Mouse (Mus musculus) heart, embryonic 11.5 days (tissue): ENCODE results near the gene Mbtd1. TPM values are rescaled to one million over a fixed set of nuclear protein-coding genes. Genes with fewer than 3 reads are reported as not detected.

Experiments
- ATAC-seq: fragments of 200-750 bp; cut with Nextera tagmentation; replicated peaks from 2 replicates; pipeline ENCODE4 v1.8.0; 2017; ENCODE audit warnings: moderate library complexity; ENCODE audit not compliant: insufficient number of reproducible peaks, low FRiP score, low TSS enrichment
- H3K27ac ChIP-seq: fragments of 300-500 bp; sonication (generic); 2 replicates; pipeline ENCODE4 v1.5.1; 2014; ENCODE audit warnings: mild to moderate bottlenecking, low read depth, low read length
- H3K27me3 ChIP-seq: fragments of 300-500 bp; sonication (generic); 2 replicates; pipeline ENCODE4 v1.6.1; 2014; ENCODE audit warnings: mild to moderate bottlenecking, low read length, mixed read lengths; ENCODE audit not compliant: control insufficient read depth, insufficient read depth
- H3K36me3 ChIP-seq: fragments of 300-500 bp; sonication (generic); 2 replicates; pipeline ENCODE4 v1.6.1; 2014; ENCODE audit warnings: mild to moderate bottlenecking, low read length, moderate library complexity, mixed read lengths; ENCODE audit not compliant: control insufficient read depth, insufficient read depth
- H3K4me1 ChIP-seq: fragments of 300-500 bp; sonication (generic); 2 replicates; pipeline ENCODE4 v1.6.1; 2014; ENCODE audit warnings: low read length; ENCODE audit not compliant: control insufficient read depth, insufficient read depth
- H3K4me2 ChIP-seq: fragments of 300-500 bp; sonication (generic); 2 replicates; pipeline ENCODE4 v1.6.1; 2014; ENCODE audit warnings: mild to moderate bottlenecking, moderate library complexity
- H3K4me3 ChIP-seq: fragments of 300-500 bp; sonication (generic); 2 replicates; pipeline ENCODE4 v1.5.1; 2014; ENCODE audit warnings: low read depth, low read length
- H3K9ac ChIP-seq: fragments of 300-500 bp; sonication (generic); 2 replicates; pipeline ENCODE4 v1.6.1; 2014; ENCODE audit warnings: mild to moderate bottlenecking, low read depth, low read length, moderate library complexity
- H3K9me3 ChIP-seq: fragments of 300-500 bp; sonication (generic); replicated peaks from 2 replicates; pipeline ENCODE4 v1.6.1; 2016; ENCODE audit warnings: low read length; ENCODE audit not compliant: control insufficient read depth
- WGBS: fragments of 180-500 bp; shearing (Covaris S2); extraction: QIAGEN DNeasy Blood & Tissue Kit; methylation state at CpG from one replicate; pipeline ENCODE4 v1.1.7; 2014; ENCODE audit not compliant: insufficient replicate concordance; 5-methylcytosine and 5-hydroxymethylcytosine counted together
- polyA plus RNA-seq: library from polyadenylated mRNA; unstranded; fragments of >200 nt; fragmentation: Nextera tagmentation; extraction: Ambion mirVana; gene quantifications from 2 replicates; pipeline ENCODE4 v1.2.1, GENCODE M21; 2014

Gene Mbtd1
- polyA plus RNA-seq, 1 experiment from 2014 or later = 19.7 TPM

GRCm38 (mm10) chr11:93968005-93968847 lies 82.6 kb downstream of the Mbtd1 start, which contains the start of the genes Gm20390 and Nme1:
Gene Gm20390 (minus strand): TSS chr11:93968293.
Gene Nme1 (minus strand): TSS chr11:93968521.
- under 1% methylated on average over 40 of the region's 40 CpGs for WGBS
- peak; percentile 93 for ATAC-seq
- H3K36me3 ChIP-seq = peaks cover 10% of the 10 kb centered on the region

GRCm38 (mm10) chr11:93968848-93969128 lies 83.1 kb downstream of the Mbtd1 start:
- no peak overlapping the region for H3K27ac ChIP-seq
- peaks cover 10% of the 10 kb centered on the region for H3K36me3 ChIP-seq
- peak overlapping the region; percentile 69 for H3K4me3 ChIP-seq
- H3K9ac ChIP-seq = peak overlapping the region; percentile 58; the same call in 1 of the 2 replicates
- peaks cover 3% of the 10 kb centered on the region; the same call in 1 of the 2 replicates for H3K4me1 ChIP-seq
- H3K4me2 ChIP-seq = peak overlapping the region; percentile 52
- H3K27me3 ChIP-seq = no peaks in the 10 kb centered on the region
- 45% methylated on average over 6 of the region's 6 CpGs for WGBS
- no peak for ATAC-seq
- no peaks in the 10 kb centered on the region for H3K9me3 ChIP-seq

More at GRCm38 (mm10) chr11:93968005-93968847, 82.6 kb downstream of the Mbtd1 start, which contains the start of the genes Gm20390 and Nme1:
- H3K9me3 ChIP-seq = no peaks in the 10 kb centered on the region
- H3K4me3 ChIP-seq = peak within 1 kb of the TSS; percentile 69
- H3K4me1 ChIP-seq = peaks cover 3% of the 10 kb centered on the region; the same call in 1 of the 2 replicates
- H3K4me2 ChIP-seq = peak within 1 kb of the TSS; percentile 80
- H3K9ac ChIP-seq = peak within 1 kb of the TSS; percentile 80
- H3K27ac ChIP-seq = peak within 1 kb of the TSS; percentile 60; the same call in 1 of the 2 replicates
- H3K27me3 ChIP-seq = no peaks in the 10 kb centered on the region

- WGBS = 91% methylated on average over 6 of the region's 6 CpGs
- Histone ChIP-seq H3K27ac (no peak overlapping the region), H3K4me1 (peaks cover 3% of the 10 kb centered on the region; the same call in 1 of the 2 replicates), H3K9ac (no peak overlapping the region), H3K9me3 (no peaks in the 10 kb centered on the region), H3K27me3 (no peaks in the 10 kb centered on the region), H3K36me3 (peaks cover 10% of the 10 kb centered on the region), H3K4me3 (no peak overlapping the region), H3K4me2 (peak overlapping the region; percentile 52; the same call in 1 of the 2 replicates)
- ATAC-seq = no peak
These were observed 83.5 kb downstream of the Mbtd1 start for GRCm38 (mm10) chr11:93969171-93969570.

- no peak overlapping the region for H3K4me3 ChIP-seq
- no peaks in the 10 kb centered on the region for H3K27me3 ChIP-seq
- 70% methylated on average over 1 of the region's 1 CpGs for WGBS
- no peak overlapping the region for H3K27ac ChIP-seq
- ATAC-seq = no peak
- H3K36me3 ChIP-seq = peaks cover 8% of the 10 kb centered on the region
- no peak overlapping the region for H3K9ac ChIP-seq
- peaks cover 3% of the 10 kb centered on the region; the same call in 1 of the 2 replicates for H3K4me1 ChIP-seq
- H3K4me2 ChIP-seq = no peak overlapping the region
- no peaks in the 10 kb centered on the region for H3K9me3 ChIP-seq
These were observed 84.1 kb downstream of the Mbtd1 start for GRCm38 (mm10) chr11:93969799-93970198.

GRCm38 (mm10) chr11:93972951-93973350 lies 87.3 kb downstream of the Mbtd1 start:
- Histone ChIP-seq H3K4me2 (no peak overlapping the region), H3K27ac (no peak overlapping the region), H3K27me3 (no peaks in the 10 kb centered on the region), H3K9ac (no peak overlapping the region), H3K9me3 (no peaks in the 10 kb centered on the region), H3K36me3 (no peaks in the 10 kb centered on the region), H3K4me3 (no peak overlapping the region), H3K4me1 (no peaks in the 10 kb centered on the region)
- no peak for ATAC-seq
- WGBS = 86% methylated on average over 5 of the region's 5 CpGs

GRCm38 (mm10) chr11:93979502-93980049 lies 93.9 kb downstream of the Mbtd1 start:
- Histone ChIP-seq H3K27ac (no peak overlapping the region), H3K27me3 (no peaks in the 10 kb centered on the region), H3K4me2 (no peak overlapping the region), H3K4me1 (no peaks in the 10 kb centered on the region), H3K9me3 (no peaks in the 10 kb centered on the region), H3K4me3 (no peak overlapping the region), H3K9ac (no peak overlapping the region), H3K36me3 (no peaks in the 10 kb centered on the region)
- ATAC-seq = no peak
- WGBS = 56% methylated on average over 6 of the region's 6 CpGs

GRCm38 (mm10) chr11:93984619-93985018 lies 99.0 kb downstream of the Mbtd1 start:
- no peak overlapping the region for H3K4me2 ChIP-seq
- H3K4me1 ChIP-seq = peaks cover 14% of the 10 kb centered on the region
- H3K4me3 ChIP-seq = no peak overlapping the region
- no peak for ATAC-seq
- no peak overlapping the region for H3K9ac ChIP-seq
- no peaks in the 10 kb centered on the region for H3K36me3 ChIP-seq
- WGBS = 82% methylated on average over 3 of the region's 3 CpGs
- no peak overlapping the region for H3K27ac ChIP-seq
- no peaks in the 10 kb centered on the region for H3K27me3 ChIP-seq
- H3K9me3 ChIP-seq = no peaks in the 10 kb centered on the region

- Histone ChIP-seq H3K9me3 (no peaks in the 10 kb centered on the region), H3K36me3 (no peaks in the 10 kb centered on the region), H3K27ac (no peak overlapping the region), H3K4me1 (peaks cover 14% of the 10 kb centered on the region), H3K4me2 (no peak overlapping the region), H3K9ac (no peak overlapping the region), H3K4me3 (no peak overlapping the region), H3K27me3 (no peaks in the 10 kb centered on the region)
- ATAC-seq = no peak
- WGBS = 83% methylated on average over 5 of the region's 5 CpGs
These were observed 99.6 kb downstream of the Mbtd1 start for GRCm38 (mm10) chr11:93985265-93985664.
